Mouse (Mus musculus): ENCODE data around the gene Carnmt1. TPM values are rescaled to one million over a fixed set of nuclear protein-coding genes. Genes with fewer than 3 reads are reported as not detected.

Carnmt1 gene
- polyA plus RNA-seq, 1 experiment from 2014 or later = 21.5 TPM

DNA sequence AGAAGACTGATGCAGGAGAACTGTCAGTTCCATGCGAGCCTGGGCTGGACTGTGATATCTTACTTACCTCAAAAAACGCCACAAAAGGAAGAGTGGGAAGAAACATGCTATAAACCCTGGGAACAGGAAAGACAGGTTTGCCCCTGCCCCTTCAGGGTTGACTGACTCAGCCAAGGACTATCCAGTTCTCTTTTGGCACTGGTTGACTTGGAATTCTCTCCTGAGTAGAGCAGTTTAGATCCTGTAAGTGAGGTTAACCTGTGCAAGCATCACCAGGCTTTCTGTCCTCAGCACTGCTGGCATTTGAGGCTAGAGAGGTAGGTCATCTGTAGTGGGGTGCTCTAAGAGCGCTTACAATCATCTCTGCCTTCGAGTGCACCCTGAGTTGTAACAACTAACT is 12.1 kb upstream of the Carnmt1 start:
- Histone ChIP-seq H3K27me3 (ENCODE audit: insufficient read depth, poor library complexity, severe bottlenecking) (no peaks in the 10 kb centered on the region), H3K27ac (no peak overlapping the region), H3K9me3 (no peaks in the 10 kb centered on the region), H3K4me3 (no peak overlapping the region), H3K36me3 (no peaks in the 10 kb centered on the region), H3K4me1 (replicated peaks) (no peaks in the 10 kb centered on the region)
- 76% methylated on average over 4 of the region's 4 CpGs for WGBS
- no peak for DNase-seq (ENCODE audit: low spot score)

DNA sequence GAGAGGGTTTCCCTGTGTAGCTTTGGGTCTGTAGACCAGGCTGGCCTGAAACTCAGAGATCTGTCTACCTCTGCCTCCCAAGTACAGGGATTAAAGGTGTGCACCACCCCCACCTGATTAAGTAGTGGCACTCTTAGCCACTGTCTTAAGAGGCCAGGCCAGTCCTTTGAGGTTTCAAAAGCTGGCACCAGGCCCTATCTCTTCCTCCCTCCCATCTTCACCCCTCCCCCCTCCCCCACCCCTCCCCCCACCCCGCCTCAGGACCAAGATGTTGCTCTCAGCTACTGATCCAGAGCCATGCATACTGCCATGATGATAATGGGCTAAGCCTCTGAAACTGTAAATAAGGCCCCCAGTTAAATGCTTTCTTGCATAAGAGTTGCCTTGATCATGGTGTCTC is 11.2 kb upstream of the Carnmt1 start:
- H3K27me3 ChIP-seq (ENCODE audit: insufficient read depth, poor library complexity, severe bottlenecking) = no peaks in the 10 kb centered on the region
- H3K4me3 ChIP-seq = no peak overlapping the region
- no peaks in the 10 kb centered on the region for H3K36me3 ChIP-seq
- no peaks in the 10 kb centered on the region for H3K4me1 ChIP-seq (replicated peaks)
- H3K9me3 ChIP-seq = no peaks in the 10 kb centered on the region
- DNase-seq (ENCODE audit: low spot score) = no peak
- no peak overlapping the region for H3K27ac ChIP-seq
- WGBS = 80% methylated on average over 1 of the region's 1 CpGs

DNA sequence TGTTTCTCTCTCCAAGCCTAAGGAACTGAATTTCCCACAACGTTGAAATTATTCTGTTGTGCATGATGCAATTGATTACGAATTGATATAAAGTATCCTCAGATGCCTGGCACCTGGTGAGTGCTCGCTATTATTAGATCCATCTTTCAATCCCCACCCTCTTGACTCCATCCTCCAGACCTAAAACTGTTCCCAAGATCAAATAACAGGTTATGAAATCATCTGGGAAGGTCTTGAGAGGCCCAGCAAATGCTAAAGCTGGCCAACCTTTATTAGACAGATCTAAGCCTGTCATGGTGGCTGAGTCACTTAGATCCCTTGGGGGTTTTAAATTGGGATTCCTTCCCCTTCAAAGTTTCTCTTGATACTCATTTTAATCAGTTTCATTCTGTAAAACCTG is 10.1 kb upstream of the Carnmt1 start:
- Histone ChIP-seq H3K9me3 (no peaks in the 10 kb centered on the region), H3K4me3 (no peak overlapping the region), H3K27me3 (ENCODE audit: insufficient read depth, poor library complexity, severe bottlenecking) (no peaks in the 10 kb centered on the region), H3K27ac (no peak overlapping the region), H3K36me3 (no peaks in the 10 kb centered on the region), H3K4me1 (replicated peaks) (no peaks in the 10 kb centered on the region)
- no peak for DNase-seq (ENCODE audit: low spot score)
- WGBS = 84% methylated on average over 3 of the region's 3 CpGs

DNA sequence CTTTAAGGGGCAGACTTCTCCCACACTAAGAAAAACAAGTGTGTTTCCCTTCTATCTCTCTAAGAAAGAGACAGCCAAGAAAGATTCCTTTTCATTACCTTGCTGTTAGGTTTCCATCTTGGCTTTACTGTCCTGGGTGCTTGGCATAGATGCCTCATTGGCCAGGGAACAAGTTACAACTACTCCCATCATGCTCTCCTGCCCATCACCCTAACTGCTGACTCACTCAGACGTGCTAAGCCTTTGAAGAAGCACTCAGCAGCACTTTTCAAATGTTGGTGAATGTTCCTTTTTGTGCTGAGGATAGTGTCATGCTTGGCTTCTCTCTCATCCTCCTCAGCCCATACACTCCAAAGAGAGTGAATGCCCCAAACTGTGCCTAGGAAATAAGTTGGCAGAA is 8.9 kb upstream of the Carnmt1 start:
- 50% methylated on average over 1 of the region's 1 CpGs for WGBS
- no peak overlapping the region for H3K27ac ChIP-seq
- H3K4me1 ChIP-seq (replicated peaks) = no peaks in the 10 kb centered on the region
- DNase-seq (ENCODE audit: low spot score) = no peak
- H3K36me3 ChIP-seq = no peaks in the 10 kb centered on the region
- H3K9me3 ChIP-seq = no peaks in the 10 kb centered on the region
- H3K4me3 ChIP-seq = no peak overlapping the region
- H3K27me3 ChIP-seq (ENCODE audit: insufficient read depth, poor library complexity, severe bottlenecking) = no peaks in the 10 kb centered on the region

DNA sequence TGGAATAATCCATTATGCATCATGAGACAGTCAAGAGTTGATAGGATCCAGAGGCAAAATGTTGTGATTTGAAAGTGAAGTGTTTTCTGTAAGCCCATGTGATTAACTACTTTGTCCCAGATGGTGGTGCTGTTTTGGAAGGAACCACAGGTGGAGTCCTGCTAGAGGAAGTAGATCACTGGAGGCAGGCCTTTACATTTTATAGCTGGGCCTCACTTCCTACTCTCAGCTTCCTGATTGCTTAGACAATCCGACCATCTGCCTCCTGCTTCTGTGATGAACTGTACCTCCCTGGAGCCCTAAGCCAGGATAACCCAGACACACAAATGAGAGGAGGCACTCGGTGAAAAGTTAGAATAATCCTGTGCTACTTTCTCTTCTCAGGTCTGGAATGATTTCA is 6.7 kb upstream of the Carnmt1 start:
- Histone ChIP-seq H3K36me3 (no peaks in the 10 kb centered on the region), H3K9me3 (no peaks in the 10 kb centered on the region), H3K27ac (no peak overlapping the region), H3K4me1 (replicated peaks) (no peaks in the 10 kb centered on the region), H3K27me3 (ENCODE audit: insufficient read depth, poor library complexity, severe bottlenecking) (no peaks in the 10 kb centered on the region), H3K4me3 (no peak overlapping the region)
- DNase-seq (ENCODE audit: low spot score) = no peak
- 76% methylated on average over 2 of the region's 2 CpGs for whole genome bisulfite sequencing

DNA sequence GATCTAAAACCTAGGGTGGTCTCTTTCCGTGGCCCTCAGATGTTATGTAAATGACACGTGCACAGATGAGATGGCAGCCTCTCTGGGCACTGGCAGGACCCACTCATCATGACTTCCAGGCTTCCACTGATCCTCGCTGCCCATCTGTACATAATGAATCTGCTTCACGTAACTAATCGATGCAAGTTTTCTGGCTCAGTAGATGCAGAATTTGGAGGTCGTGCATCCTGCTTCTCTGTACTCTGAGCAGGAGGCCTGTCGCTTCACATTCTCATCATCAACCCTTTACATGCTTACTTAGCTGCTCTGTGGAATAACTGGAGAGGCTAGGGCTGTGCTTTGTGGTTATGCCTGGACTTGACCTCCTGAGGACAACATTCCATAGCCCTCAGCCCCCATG is 3.6 kb upstream of the Carnmt1 start:
- H3K27me3 ChIP-seq (ENCODE audit: insufficient read depth, poor library complexity, severe bottlenecking) = no peaks in the 10 kb centered on the region
- peaks cover 9% of the 10 kb centered on the region for H3K4me1 ChIP-seq (replicated peaks)
- no peaks in the 10 kb centered on the region for H3K36me3 ChIP-seq
- no peaks in the 10 kb centered on the region for H3K9me3 ChIP-seq
- whole genome bisulfite sequencing = 84% methylated on average over 7 of the region's 7 CpGs
- H3K4me3 ChIP-seq = no peak overlapping the region
- DNase-seq (ENCODE audit: low spot score) = no peak
- no peak overlapping the region for H3K27ac ChIP-seq

DNA sequence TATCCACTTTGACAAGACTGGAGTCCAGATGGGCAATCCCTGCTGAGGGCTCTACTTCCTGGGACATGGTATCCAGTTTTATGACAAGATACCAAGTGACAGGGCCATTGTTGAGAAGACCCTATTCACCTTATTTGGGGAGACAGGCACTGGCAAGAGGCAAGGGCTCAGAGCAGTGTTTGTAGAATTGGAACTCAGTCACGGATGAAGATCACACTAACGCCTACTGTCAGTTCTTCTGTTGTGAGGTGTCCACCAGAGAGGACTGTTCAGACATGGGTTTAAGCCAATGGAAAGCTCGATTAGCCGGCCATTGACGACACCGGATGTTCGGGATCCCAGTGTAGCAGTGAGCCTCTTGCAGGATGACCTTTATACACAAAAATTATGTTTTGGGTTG is 1.0 kb upstream of the Carnmt1 start:
- no peak overlapping the region for H3K4me3 ChIP-seq

DNA sequence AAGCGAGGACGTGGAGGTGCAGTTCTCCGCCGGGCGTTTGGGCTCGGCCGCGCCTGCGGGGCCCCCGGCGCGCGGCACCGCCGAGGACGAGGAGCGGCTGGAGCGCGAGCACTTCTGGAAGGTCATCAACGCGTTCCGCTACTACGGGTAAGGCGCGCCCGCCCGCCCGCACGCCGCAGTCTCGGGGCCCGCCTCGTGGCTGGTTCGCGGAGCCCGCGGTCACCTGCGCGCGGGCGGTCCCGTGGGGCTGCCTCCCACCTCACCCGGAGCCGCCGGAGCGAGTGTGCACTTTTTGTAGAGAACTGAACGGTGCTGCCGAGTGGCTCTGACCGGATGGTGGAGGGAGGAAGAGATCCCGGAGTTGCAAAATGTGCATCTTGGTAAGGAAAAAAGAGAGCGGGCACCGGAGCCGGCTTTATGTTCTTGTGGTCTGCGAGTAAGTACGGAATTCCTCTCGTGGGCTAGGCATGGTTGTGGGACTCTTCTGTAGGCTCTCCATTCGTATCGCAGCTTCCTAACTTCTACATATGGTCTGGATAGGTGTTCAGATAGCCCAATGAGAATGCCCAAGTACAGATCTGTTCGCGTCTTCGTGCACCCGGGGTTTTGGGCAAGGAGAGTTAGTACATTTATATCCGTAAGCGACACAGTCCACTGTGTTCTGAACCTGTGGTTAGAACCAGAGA is 635 bp downstream of the Carnmt1 start:
- WGBS = under 1% methylated on average over 64 of the region's 64 CpGs
- H3K36me3 ChIP-seq = no peaks in the 10 kb centered on the region
- peak overlapping the region; percentile 93 for H3K27ac ChIP-seq
- peak; percentile 49 for DNase-seq (ENCODE audit: low spot score)
- peaks cover 26% of the 10 kb centered on the region for H3K4me1 ChIP-seq (replicated peaks)
- no peaks in the 10 kb centered on the region for H3K9me3 ChIP-seq
- peak overlapping the region; percentile 82 for H3K4me3 ChIP-seq
- H3K27me3 ChIP-seq (ENCODE audit: insufficient read depth, poor library complexity, severe bottlenecking) = no peaks in the 10 kb centered on the region

More for the DNA sequence above, 1.0 kb upstream of the Carnmt1 start:
- peaks cover 26% of the 10 kb centered on the region for H3K4me1 ChIP-seq (replicated peaks)
- no peak overlapping the region for H3K27ac ChIP-seq
- WGBS = 92% methylated on average over 7 of the region's 7 CpGs
- no peaks in the 10 kb centered on the region for H3K9me3 ChIP-seq
- H3K27me3 ChIP-seq (ENCODE audit: insufficient read depth, poor library complexity, severe bottlenecking) = no peaks in the 10 kb centered on the region
- DNase-seq (ENCODE audit: low spot score) = no peak
- no peaks in the 10 kb centered on the region for H3K36me3 ChIP-seq

DNA sequence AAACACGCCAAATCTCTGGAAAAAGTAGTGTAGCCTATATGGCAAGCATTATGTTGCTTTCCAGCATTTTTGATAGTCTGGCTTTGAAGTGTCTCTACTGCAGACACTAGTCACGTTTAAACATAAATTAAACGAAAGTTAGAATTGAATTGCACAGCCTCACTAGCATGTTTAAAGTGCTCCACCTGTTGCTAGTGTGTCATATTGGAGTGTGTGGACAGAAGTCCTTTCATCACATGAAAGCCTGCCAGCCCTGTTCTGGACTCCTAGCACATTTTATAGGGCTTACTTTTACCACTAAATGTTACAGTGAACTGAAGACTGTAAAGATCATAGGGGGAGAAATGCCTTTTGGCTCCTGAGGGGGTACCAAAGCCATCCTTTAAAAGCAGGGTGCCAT is 1.9 kb downstream of the Carnmt1 start:
- H3K4me3 ChIP-seq = peak overlapping the region; percentile 82

DNA sequence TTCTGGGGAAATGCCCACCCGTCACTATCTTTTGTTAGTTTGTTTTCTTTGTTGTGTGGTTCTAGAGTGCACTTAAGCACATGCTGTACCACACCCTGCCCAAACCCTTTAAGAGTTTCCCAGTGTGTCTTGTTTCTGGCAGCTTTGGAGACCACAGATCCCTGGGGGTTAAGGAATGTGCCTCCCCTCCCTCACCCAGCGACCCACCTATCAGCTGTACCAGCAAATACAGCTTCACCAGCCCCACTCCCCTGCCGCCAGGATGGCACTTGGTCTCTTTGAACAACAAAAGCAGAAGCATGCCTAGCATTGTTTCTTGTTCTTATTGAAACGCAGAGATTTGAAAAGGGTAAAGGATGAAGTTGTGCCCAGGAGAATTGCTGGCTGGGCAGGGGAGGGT is 2.6 kb downstream of the Carnmt1 start:
- Histone ChIP-seq H3K27ac (peak overlapping the region; percentile 53; the same call in 1 of the 2 replicates), H3K27me3 (ENCODE audit: insufficient read depth, poor library complexity, severe bottlenecking) (no peaks in the 10 kb centered on the region), H3K36me3 (no peaks in the 10 kb centered on the region), H3K4me1 (replicated peaks) (peaks cover 26% of the 10 kb centered on the region), H3K9me3 (no peaks in the 10 kb centered on the region), H3K4me3 (peak overlapping the region; percentile 82)
- no peak for DNase-seq (ENCODE audit: low spot score)
- 13% methylated on average over 4 of the region's 4 CpGs for WGBS

More for the DNA sequence above, 1.9 kb downstream of the Carnmt1 start:
- H3K4me1 ChIP-seq (replicated peaks) = peaks cover 26% of the 10 kb centered on the region
- no peak overlapping the region for H3K27ac ChIP-seq
- no peaks in the 10 kb centered on the region for H3K9me3 ChIP-seq
- DNase-seq (ENCODE audit: low spot score) = no peak
- 71% methylated on average over 3 of the region's 3 CpGs for WGBS
- H3K36me3 ChIP-seq = no peaks in the 10 kb centered on the region
- H3K27me3 ChIP-seq (ENCODE audit: insufficient read depth, poor library complexity, severe bottlenecking) = no peaks in the 10 kb centered on the region

DNA sequence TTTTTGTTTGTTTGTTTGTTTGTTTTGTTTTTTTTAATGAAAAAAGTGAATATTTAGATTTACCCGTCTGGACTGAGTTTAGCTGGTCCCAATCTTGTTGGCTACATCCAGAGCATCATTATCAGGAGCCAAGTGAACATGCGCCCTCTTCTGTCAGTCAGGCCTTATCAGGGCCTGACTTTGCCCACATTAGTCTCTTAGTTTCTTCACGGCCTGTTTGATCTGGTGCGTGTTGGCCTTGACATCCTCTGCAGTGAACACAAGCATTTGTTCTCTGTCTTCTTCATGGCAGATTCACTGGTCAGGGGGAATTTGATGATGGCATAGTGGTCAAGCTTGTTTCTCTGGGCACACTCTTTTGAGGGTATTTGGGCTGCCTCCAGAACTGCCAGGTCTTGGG is 11.6 kb downstream of the Carnmt1 start:
- 77% methylated on average over 4 of the region's 4 CpGs for WGBS
- DNase-seq (ENCODE audit: low spot score) = no peak
- H3K4me1 ChIP-seq (replicated peaks) = no peaks in the 10 kb centered on the region
- H3K36me3 ChIP-seq = peaks cover 34% of the 10 kb centered on the region
- H3K27me3 ChIP-seq (ENCODE audit: insufficient read depth, poor library complexity, severe bottlenecking) = no peaks in the 10 kb centered on the region
- no peak overlapping the region for H3K4me3 ChIP-seq
- no peaks in the 10 kb centered on the region for H3K9me3 ChIP-seq
- H3K27ac ChIP-seq = no peak overlapping the region

DNA sequence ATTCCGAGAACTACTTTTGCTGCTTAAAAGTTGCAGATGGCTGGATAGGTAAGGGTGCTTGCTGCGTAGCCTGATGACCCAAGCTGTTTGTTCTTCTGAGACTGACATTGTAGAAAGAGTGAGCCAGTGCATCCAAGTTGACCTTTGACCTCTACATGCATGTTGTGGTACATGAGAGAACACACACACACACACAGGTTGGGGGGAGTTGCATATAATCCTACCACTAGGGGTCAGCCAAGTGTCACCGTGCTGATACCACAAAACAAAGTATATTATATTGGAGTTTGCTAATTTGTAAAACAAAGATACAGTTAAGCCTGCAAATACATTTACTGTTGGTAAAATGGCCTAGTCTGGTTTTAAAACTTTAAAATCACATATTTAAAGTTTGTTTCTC is 17.0 kb downstream of the Carnmt1 start:
- Histone ChIP-seq H3K27ac (no peak overlapping the region), H3K4me3 (no peak overlapping the region), H3K27me3 (ENCODE audit: insufficient read depth, poor library complexity, severe bottlenecking) (no peaks in the 10 kb centered on the region), H3K36me3 (peaks cover 5% of the 10 kb centered on the region), H3K9me3 (no peaks in the 10 kb centered on the region), H3K4me1 (replicated peaks) (no peaks in the 10 kb centered on the region)
- WGBS = 79% methylated on average over 3 of the region's 3 CpGs
- DNase-seq (ENCODE audit: low spot score) = peak; percentile 39

DNA sequence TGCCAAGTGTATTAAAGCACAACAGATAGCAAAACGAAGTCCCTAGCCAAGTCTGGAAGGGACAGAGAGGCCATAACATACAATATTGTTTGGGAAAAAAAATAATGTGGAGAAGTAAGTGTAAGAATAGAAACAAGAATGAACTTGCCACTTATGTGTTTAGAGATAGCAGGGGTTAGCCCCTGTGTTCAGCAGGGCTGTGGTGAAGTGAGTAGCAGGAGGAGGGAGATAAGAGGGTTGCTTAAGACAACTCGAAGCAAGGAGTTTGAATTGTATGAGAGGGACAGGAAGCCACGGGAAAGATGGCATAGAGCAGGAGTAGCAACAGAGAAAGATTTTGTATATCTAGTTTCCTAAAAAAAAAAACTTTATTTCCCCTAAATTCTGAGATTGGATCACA is 21.6 kb downstream of the Carnmt1 start:
- no peak overlapping the region for H3K27ac ChIP-seq
- H3K9me3 ChIP-seq = no peaks in the 10 kb centered on the region
- H3K36me3 ChIP-seq = peaks cover 32% of the 10 kb centered on the region
- 87% methylated on average over 3 of the region's 3 CpGs for WGBS
- no peaks in the 10 kb centered on the region for H3K4me1 ChIP-seq (replicated peaks)
- DNase-seq (ENCODE audit: low spot score) = no peak
- H3K4me3 ChIP-seq = no peak overlapping the region
- H3K27me3 ChIP-seq (ENCODE audit: insufficient read depth, poor library complexity, severe bottlenecking) = no peaks in the 10 kb centered on the region

DNA sequence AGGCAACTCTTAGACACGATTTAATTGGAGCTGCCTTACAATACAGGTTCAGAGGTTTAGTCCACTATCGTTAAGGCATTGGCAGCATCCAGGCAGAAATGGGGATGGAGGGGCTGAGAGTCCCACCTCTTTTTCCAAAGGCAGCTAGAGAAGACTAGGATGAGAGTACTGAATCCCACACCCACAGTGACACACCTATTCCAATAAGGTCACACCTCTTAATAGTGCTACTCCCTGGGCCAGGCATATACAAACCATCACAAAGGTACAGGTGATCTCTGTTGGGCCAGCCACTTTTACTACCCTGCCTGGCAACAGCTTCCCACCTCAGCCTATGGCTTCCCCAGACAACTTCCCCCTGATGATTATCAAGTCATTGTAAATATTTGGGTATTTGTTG is 22.2 kb downstream of the Carnmt1 start:
- 90% methylated on average over 2 of the region's 2 CpGs for WGBS
- Histone ChIP-seq H3K36me3 (peaks cover 32% of the 10 kb centered on the region), H3K4me3 (no peak overlapping the region), H3K9me3 (no peaks in the 10 kb centered on the region), H3K4me1 (replicated peaks) (no peaks in the 10 kb centered on the region), H3K27ac (no peak overlapping the region), H3K27me3 (ENCODE audit: insufficient read depth, poor library complexity, severe bottlenecking) (no peaks in the 10 kb centered on the region)
- no peak for DNase-seq (ENCODE audit: low spot score)

Data from hindbrain, embryonic 10.5 days (tissue).